Mouse (Mus musculus) midbrain, embryonic 11.5 days (tissue): Measurements from ENCODE around the gene Rhod. TPM values are rescaled to one million over a fixed set of nuclear protein-coding genes. Genes with fewer than 3 reads are reported as not detected.
A peak's percentile ranks its signal among the peaks of the same experiment; 100 is the strongest.

Source experiments
- ATAC-seq: fragments of 200-750 bp; cut with Nextera tagmentation; 2 replicates; pipeline ENCODE4 v1.8.0; 2017; ENCODE audit warnings: moderate TSS enrichment, moderate library complexity; ENCODE audit not compliant: low FRiP score
- DNase-seq: peaks from one replicate; pipeline ENCODE4 v3.0.0; 2015; ENCODE audit warnings: low spot score; ENCODE audit errors: missing footprints
- H3K27ac ChIP-seq: fragments of 300-500 bp; sonication (generic); 2 replicates; pipeline ENCODE4 v1.5.1; 2014; ENCODE audit warnings: low read depth, low read length
- H3K27me3 ChIP-seq: fragments of 300-500 bp; sonication (generic); 2 replicates; pipeline ENCODE4 v1.6.1; 2014; ENCODE audit warnings: mild to moderate bottlenecking, low read length, moderate library complexity, mixed read lengths; ENCODE audit not compliant: control insufficient read depth, insufficient read depth
- H3K36me3 ChIP-seq: fragments of 300-500 bp; sonication (generic); 2 replicates; pipeline ENCODE4 v1.6.1; 2014; ENCODE audit warnings: mild to moderate bottlenecking, low read length, moderate library complexity, mixed read lengths; ENCODE audit not compliant: control insufficient read depth, insufficient read depth
- H3K4me1 ChIP-seq: fragments of 300-500 bp; sonication (generic); 2 replicates; pipeline ENCODE4 v1.6.1; 2014; ENCODE audit warnings: low read length; ENCODE audit not compliant: control insufficient read depth, insufficient read depth
- H3K4me2 ChIP-seq: fragments of 300-500 bp; sonication (generic); 2 replicates; pipeline ENCODE4 v1.6.1; 2014; ENCODE audit warnings: mild to moderate bottlenecking, moderate library complexity
- H3K4me3 ChIP-seq: fragments of 300-500 bp; sonication (generic); 2 replicates; pipeline ENCODE4 v1.5.1; 2014; ENCODE audit warnings: low read depth, low read length
- H3K9ac ChIP-seq: fragments of 300-500 bp; sonication (generic); 2 replicates; pipeline ENCODE4 v1.6.1; 2014; ENCODE audit warnings: low read length
- H3K9me3 ChIP-seq: fragments of 300-500 bp; sonication (generic); 2 replicates; pipeline ENCODE4 v1.6.1; 2016; ENCODE audit warnings: low read length; ENCODE audit not compliant: control insufficient read depth
- whole genome bisulfite sequencing: fragments of 180-500 bp; shearing (Covaris S2); extraction: QIAGEN DNeasy Blood & Tissue Kit; methylation state at CpG from one replicate; pipeline ENCODE4 v1.1.7; 2014; 5-methylcytosine and 5-hydroxymethylcytosine counted together
- polyA plus RNA-seq: library from polyadenylated mRNA; unstranded; fragments of >200 nt; fragmentation: Nextera tagmentation; extraction: Ambion mirVana; gene quantifications from 2 replicates; pipeline ENCODE4 v1.2.1, GENCODE M21; 2014

Gene Rhod
- polyA plus RNA-seq: 10.9 and 11.1 TPM in 2 replicates

- DNase-seq: peak; percentile 90
- peaks cover 6% of the 10 kb centered on the region for H3K4me1 ChIP-seq
- no peak within 1 kb of the TSS for H3K27ac ChIP-seq
- H3K9me3 ChIP-seq: no peaks in the 10 kb centered on the region
- peak within 1 kb of the TSS; percentile 89 for H3K4me2 ChIP-seq
- peak within 1 kb of the TSS; percentile 57 for H3K9ac ChIP-seq
- H3K4me3 ChIP-seq: peak within 1 kb of the TSS; percentile 51
- H3K36me3 ChIP-seq: no peaks in the 10 kb centered on the region
- H3K27me3 ChIP-seq: peaks cover 15% of the 10 kb centered on the region
- ATAC-seq: peak; percentile 52; the same call in 1 of the 2 replicates
- under 1% methylated on average over 43 of the region's 51 CpGs for WGBS
Measured at GRCm38 (mm10) chr19:4439161-4439801, at the start of gene Rhod. Rhod (minus strand) TSS chr19:4439432.

- WGBS: 80% methylated on average over 2 of the region's 2 CpGs
- DNase-seq (no peak), ATAC-seq (no peak)
- no peaks in the 10 kb centered on the region for H3K9me3 ChIP-seq
- H3K36me3 ChIP-seq: no peaks in the 10 kb centered on the region
- H3K4me1 ChIP-seq: no peaks in the 10 kb centered on the region
- H3K27ac ChIP-seq: no peak overlapping the region
- no peak overlapping the region for H3K4me3 ChIP-seq
- H3K9ac ChIP-seq: no peak overlapping the region
- H3K4me2 ChIP-seq: no peak overlapping the region
- H3K27me3 ChIP-seq: no peaks in the 10 kb centered on the region
Measured at GRCm38 (mm10) chr19:4487877-4488276, 48.6 kb upstream of the Rhod start.

- no peaks in the 10 kb centered on the region for H3K9me3 ChIP-seq
- no peak for DNase-seq
Measured at GRCm38 (mm10) chr19:4485006-4485405, 45.8 kb upstream of the Rhod start.

GRCm38 (mm10) chr19:4482111-4482859 lies 43.1 kb upstream of the Rhod start:
- 87% methylated on average over 3 of the region's 3 CpGs for WGBS
- H3K36me3 ChIP-seq: no peaks in the 10 kb centered on the region
- no peak overlapping the region for H3K9ac ChIP-seq
- H3K4me1 ChIP-seq: no peaks in the 10 kb centered on the region
- no peak for DNase-seq
- peaks cover 6% of the 10 kb centered on the region for H3K27me3 ChIP-seq
- no peak for ATAC-seq
- no peak overlapping the region for H3K4me2 ChIP-seq
- H3K4me3 ChIP-seq: no peak overlapping the region
- no peak overlapping the region for H3K27ac ChIP-seq
- H3K9me3 ChIP-seq: no peaks in the 10 kb centered on the region

More at GRCm38 (mm10) chr19:4485006-4485405, 45.8 kb upstream of the Rhod start:
- no peak for ATAC-seq
- H3K9ac ChIP-seq: no peak overlapping the region
- no peaks in the 10 kb centered on the region for H3K4me1 ChIP-seq
- no peaks in the 10 kb centered on the region for H3K36me3 ChIP-seq
- H3K4me2 ChIP-seq: no peak overlapping the region
- no peaks in the 10 kb centered on the region for H3K27me3 ChIP-seq
- H3K4me3 ChIP-seq: no peak overlapping the region
- no peak overlapping the region for H3K27ac ChIP-seq
- WGBS: 51% methylated on average over 5 of the region's 5 CpGs

GRCm38 (mm10) chr19:4481326-4481725 lies 42.1 kb upstream of the Rhod start:
- Histone ChIP-seq H3K4me3 (no peak overlapping the region), H3K4me2 (no peak overlapping the region), H3K27ac (no peak overlapping the region), H3K36me3 (no peaks in the 10 kb centered on the region), H3K27me3 (peaks cover 16% of the 10 kb centered on the region), H3K4me1 (peaks cover 4% of the 10 kb centered on the region; the same call in 1 of the 2 replicates), H3K9ac (no peak overlapping the region), H3K9me3 (no peaks in the 10 kb centered on the region)
- DNase-seq (no peak), ATAC-seq (no peak)
- WGBS: 69% methylated on average over 4 of the region's 4 CpGs

- Histone ChIP-seq H3K4me3 (no peak overlapping the region), H3K4me2 (no peak overlapping the region), H3K9me3 (no peaks in the 10 kb centered on the region), H3K9ac (no peak overlapping the region), H3K27ac (no peak overlapping the region), H3K4me1 (peaks cover 4% of the 10 kb centered on the region; the same call in 1 of the 2 replicates), H3K36me3 (no peaks in the 10 kb centered on the region), H3K27me3 (peaks cover 29% of the 10 kb centered on the region)
- ATAC-seq (no peak), DNase-seq (no peak)
- WGBS: 91% methylated on average over 2 of the region's 2 CpGs
Measured at GRCm38 (mm10) chr19:4480041-4480440, 40.8 kb upstream of the Rhod start.

GRCm38 (mm10) chr19:4478190-4478516 lies 38.9 kb upstream of the Rhod start:
- DNase-seq: no peak
- WGBS: 42% methylated on average over 1 of the region's 1 CpGs
- no peak for ATAC-seq

GRCm38 (mm10) chr19:4477345-4478189 lies 38.3 kb upstream of the Rhod start, which contains the start of gene Syt12:
Syt12 (minus strand) TSS chr19:4477447.
- no peaks in the 10 kb centered on the region for H3K36me3 ChIP-seq
- H3K9me3 ChIP-seq: no peaks in the 10 kb centered on the region
- H3K4me1 ChIP-seq: peaks cover 4% of the 10 kb centered on the region; the same call in 1 of the 2 replicates
- 38% methylated on average over 21 of the region's 21 CpGs for WGBS
- H3K4me3 ChIP-seq: peak within 1 kb of the TSS; percentile 43
- peak within 1 kb of the TSS; percentile 96 for H3K4me2 ChIP-seq
- H3K27ac ChIP-seq: no peak within 1 kb of the TSS
- peaks cover 31% of the 10 kb centered on the region for H3K27me3 ChIP-seq
- DNase-seq (no peak), ATAC-seq (no peak)
- H3K9ac ChIP-seq: peak within 1 kb of the TSS; percentile 33

More at GRCm38 (mm10) chr19:4478190-4478516, 38.9 kb upstream of the Rhod start:
- H3K27ac ChIP-seq: no peak overlapping the region
- peaks cover 4% of the 10 kb centered on the region; the same call in 1 of the 2 replicates for H3K4me1 ChIP-seq
- H3K9ac ChIP-seq: no peak overlapping the region
- no peak overlapping the region for H3K4me2 ChIP-seq
- H3K9me3 ChIP-seq: no peaks in the 10 kb centered on the region
- no peak overlapping the region for H3K4me3 ChIP-seq
- peaks cover 31% of the 10 kb centered on the region for H3K27me3 ChIP-seq
- H3K36me3 ChIP-seq: no peaks in the 10 kb centered on the region
